Mouse (Mus musculus): ENCODE results near the gene H2-T3. TPM values are rescaled to one million over a fixed set of nuclear protein-coding genes. Genes with fewer than 3 reads are reported as not detected.
"Not testable (repeated sequence)": the region's sequence is repeated elsewhere in the genome, so short reads cannot be mapped to it uniquely, and the experiment has no call there.

Gene H2-T3
- total RNA-seq, 2 experiments from 2014 or later = not detected

DNA sequence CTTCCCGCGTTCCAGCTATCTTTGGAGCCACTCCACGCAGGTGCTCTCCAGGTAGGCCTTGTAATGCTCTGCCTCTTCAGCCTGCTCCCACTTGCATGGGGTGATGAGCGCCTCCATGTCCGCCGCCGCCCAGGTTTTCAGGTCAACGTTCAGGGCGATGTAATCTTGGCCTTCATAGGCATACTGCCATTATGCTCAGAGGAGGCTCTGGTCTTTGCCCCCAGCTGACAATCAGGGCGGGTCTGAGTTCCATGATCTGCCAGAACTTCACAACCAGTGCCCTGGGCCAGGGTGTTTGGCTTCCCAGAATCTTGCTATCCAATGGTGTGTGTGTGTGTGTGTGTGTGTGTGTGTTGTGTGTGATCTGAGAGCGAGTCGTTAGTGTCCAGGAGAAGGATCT is 7.9 kb downstream of the H2-T3 start:
- DNase-seq (ENCODE audit: extremely low spot score in 1 of 2, low spot score in 1 of 2) = no peak

DNA sequence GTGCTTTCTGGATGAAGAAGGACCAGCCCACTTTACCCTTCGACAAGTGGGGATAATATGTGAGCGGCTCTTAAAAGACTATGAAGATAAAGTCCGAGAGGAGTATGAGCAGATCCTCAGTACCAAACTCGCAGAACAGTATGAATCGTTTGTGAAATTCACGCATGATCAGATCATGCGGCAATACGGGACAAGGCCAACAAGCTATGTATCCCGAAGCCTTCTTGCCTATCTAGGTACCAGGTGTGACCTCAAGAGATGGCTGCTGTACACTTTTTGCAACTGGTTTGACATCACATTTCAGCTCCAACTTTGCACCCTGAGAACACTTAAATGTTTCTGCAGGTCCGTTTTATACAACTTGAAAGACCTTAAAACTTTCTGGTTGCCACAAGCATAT is 10.6 kb downstream of the H2-T3 start:
- not testable (repeated sequence) for DNase-seq (ENCODE audit: extremely low spot score in 1 of 2, low spot score in 1 of 2)

DNA sequence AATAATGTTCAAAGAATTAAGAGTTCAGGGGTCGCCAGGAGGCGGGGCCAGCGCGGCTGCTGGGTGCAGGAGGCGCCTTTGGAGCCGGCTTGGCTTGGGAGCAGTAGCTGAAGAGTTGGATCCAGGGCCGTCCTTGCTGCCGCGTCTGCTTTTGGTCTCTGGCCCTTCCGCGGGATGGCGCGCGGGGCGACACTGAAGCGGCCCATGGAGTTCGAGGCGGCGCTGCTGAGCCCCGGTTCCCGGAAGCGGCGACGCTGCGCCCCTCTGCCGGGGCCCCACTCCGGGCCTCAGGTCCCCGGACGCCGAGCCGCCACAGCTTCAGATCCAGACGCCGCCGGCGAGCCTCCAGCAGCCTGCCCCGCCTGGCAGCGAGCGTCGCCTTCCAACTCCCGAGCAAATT is 11.1 kb downstream of the H2-T3 start:
- DNase-seq (ENCODE audit: extremely low spot score in 1 of 2, low spot score in 1 of 2) = not testable (repeated sequence)

DNA sequence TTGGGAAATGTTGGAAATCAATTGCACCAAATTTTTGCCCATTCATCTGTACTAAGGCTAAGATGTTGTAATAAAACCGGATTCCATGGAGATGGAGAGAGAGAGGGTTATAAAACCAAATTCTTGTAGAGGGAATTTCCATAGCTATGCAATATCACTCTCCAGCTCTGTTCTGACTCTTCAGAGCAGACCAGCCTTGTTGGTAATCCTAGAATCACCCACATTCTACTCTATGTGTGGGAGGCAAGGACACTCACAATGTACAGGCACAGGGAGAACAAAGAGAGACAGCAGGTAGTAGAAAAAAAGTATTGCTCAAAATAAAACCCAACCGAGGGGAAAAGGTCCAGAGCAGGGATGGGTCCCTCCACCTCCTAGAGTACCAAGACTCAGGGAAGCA is 14.0 kb downstream of the H2-T3 start:
- DNase-seq (ENCODE audit: extremely low spot score in 1 of 2, low spot score in 1 of 2) = not testable (repeated sequence)

DNA sequence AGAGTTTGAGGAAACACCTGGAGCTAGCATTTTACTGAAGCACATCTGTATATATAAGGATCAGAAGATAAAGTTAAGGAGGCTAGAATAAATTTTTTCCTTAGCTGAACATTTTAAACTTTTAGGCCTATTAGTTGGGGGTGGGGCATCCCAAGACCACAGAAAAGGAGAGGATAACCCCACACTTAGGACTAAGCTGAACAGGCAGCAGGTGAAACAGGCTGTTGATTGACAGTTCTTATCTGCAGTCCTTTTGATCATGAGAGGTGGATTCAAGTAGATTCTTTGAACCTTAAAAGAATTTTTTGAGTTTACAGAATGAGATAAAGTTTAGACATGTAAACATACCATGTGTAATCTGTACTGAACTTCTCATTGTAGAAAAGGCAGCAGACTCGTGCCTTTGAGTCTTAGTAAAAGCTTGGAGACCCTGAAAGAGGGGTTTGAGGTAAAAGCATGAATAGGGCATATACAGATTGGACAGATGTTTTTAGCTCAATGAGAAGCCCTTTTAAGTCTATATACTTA is 19.7 kb downstream of the H2-T3 start:
- DNase-seq (ENCODE audit: extremely low spot score in 1 of 2, low spot score in 1 of 2) = no peak

DNA sequence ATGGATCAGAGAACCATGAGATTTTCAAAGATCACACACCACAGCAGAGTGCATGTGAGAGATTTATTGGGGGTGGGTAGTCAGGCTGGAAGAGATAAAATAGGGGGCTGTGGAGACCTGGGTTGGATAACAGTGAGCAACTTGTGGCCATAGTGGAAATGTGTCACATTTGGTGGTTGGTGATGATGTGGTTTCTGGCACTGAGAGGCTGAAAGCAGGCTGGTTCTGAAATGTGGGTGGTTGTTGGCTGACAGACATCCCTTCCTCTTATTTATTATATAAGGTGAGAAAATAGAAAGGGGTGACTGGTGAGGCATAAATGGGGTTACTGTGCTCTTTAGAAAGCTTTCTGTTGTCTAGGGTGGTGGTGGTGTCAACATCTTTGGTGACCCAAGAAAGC is 20.3 kb downstream of the H2-T3 start:
- no peak for DNase-seq (ENCODE audit: extremely low spot score in 1 of 2, low spot score in 1 of 2)

DNA sequence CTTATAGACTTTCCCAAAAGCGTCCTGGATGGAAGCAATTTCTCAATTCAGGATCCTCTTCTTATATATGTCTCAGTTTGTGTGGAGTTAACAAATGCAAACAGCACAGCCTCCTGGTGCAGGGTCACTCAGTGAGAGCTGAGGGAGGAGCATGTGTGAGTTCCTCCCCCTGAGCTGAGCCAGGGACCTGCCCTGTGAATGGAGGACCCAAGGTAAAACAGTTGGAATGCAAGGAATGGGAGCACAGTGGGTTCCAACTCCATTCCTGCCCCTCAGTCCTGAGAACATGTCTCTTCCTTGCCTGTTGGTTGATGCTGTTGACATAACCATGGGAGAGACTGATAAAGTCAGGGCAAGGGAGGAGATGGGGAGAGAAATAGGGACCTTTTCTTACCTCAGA is 21.0 kb downstream of the H2-T3 start:
- DNase-seq (ENCODE audit: extremely low spot score in 1 of 2, low spot score in 1 of 2) = not testable (repeated sequence)

DNA sequence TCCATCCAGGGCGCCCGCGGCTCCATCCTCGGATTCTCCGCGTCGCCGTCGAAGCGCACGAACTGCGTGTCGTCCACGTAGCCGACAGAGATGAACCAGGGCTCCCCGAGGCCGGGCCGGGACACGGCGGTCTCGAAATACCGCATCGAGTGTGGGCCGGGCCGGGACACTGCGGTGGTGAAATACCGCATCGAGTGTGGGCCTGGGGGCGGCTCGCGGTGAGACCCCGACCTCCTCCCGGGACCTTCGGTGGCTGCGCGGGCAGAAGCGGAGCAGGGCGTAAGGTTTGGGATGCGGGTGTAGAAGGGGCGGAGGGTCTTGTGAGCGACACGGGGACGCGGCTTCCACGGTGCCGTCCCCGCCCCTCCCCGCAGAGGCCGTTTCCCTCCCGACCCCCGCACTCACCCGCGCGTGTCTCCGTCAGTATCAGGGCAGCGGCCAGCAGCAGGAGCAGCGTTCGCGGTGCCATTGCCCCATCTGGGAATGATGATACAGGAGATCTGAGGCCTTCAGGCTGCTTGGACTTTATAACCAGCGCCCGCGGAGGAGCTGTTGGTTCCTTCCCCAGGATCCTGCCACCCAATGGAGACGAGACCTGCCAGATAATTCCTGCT is 21.9 kb downstream of the H2-T3 start, which contains the start of gene Gm8909:
Gene Gm8909, minus strand, starts transcription at position 499 of the 614 bp plus-strand sequence.
- DNase-seq (ENCODE audit: extremely low spot score in 1 of 2, low spot score in 1 of 2) = no peak

DNA sequence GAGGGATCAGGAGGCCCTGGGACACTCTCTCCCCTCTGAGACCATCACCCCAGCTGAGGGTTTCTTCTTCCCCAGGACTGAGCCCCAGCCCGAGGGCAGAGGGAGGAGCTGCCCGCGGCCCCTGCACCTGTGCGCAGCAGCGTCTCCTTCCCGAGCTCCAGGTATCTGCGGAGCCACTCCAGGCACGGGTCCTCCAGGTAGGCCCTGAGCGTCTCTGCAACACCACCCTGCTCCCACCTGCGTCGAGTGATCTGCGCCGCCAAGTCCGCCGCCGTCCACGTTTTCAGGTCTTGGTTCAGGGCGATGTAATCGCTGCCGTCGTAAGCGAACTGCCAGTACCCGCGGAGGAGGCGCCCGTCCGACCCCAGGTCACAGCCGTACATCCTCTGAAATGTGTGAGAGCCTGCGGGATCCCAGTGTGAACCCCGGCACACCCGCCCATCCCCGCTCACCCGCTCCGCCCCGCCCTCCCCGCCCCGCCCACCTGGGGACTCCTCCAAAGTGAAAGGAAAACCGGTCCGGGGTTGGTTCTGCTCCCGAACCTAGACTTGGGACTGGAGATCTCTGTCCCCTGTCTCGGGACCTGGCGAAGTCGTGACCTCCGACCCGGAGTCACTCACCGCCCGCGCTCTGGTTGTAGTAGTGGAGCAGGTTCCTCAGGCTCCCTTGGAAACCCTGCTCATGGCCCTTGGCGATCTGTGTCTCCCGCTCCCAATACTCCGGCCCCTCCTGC is 22.6 kb downstream of the H2-T3 start:
- DNase-seq (ENCODE audit: extremely low spot score in 1 of 2, low spot score in 1 of 2) = no peak

DNA sequence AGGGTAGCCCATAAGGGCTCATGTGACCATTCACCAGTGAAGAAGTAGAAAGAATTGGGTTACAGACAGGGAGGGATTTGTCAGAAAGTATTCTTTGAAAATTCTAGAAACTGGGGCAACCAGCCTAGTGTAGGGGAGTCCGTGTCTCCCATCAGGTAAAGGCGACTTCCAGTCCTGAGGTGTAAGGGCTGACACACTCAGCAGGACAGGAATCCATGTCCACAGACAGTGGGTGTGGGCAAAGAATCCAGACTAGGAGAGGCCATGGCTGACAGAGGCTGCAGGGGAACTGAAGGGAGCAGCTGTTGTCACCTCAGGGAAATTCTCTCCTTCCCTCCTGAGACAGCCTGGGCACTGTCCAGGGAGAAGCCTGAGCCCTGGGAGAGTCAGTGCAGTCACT is 23.2 kb downstream of the H2-T3 start:
- DNase-seq (ENCODE audit: extremely low spot score in 1 of 2, low spot score in 1 of 2) = not testable (repeated sequence)

DNA sequence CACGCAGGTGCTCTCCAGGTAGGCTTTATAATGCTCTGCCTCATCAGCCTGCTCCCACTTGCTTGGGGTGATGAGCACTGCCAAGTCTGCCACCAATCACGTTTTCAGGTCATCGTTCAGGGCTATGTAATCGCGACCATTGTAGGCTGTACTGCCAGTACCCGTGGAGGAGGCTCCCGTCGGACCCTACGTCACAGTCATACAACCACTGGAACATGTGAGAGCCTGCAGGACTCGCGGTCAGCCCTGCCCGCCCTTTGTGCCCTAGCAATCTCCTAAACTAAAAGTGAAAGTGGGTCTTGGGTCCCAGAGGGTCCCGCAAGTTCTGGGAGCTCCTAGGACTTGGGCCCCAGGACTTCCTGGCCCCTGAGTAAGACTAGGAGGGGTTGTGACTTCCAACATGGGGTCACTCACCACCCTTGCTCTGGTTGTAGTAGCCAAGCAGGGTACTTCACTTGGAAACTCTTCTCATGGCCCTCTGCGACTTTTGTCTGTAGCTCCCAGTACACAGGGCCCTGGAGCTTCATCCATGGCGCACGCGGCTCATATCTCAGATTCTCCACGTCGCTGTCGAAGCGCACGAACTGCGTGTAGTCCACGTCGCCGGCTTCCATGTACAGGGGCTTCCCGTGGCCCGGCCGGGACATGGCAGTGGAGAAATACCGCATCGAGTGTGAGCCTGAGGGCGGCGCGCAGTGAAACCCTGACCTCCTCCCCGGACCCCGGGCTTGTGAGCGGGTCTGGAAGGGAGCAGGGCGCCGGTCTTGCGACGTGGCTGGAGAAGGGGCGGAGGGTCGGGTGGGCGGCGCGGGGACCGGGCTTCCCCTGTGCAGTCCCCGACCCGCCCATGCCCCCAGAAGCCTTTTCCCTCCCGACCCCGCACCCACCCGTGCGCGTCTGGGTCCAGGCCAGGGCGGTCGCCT is 28.7 kb downstream of the H2-T3 start:
- no peak for DNase-seq (ENCODE audit: extremely low spot score in 1 of 2, low spot score in 1 of 2)

DNA sequence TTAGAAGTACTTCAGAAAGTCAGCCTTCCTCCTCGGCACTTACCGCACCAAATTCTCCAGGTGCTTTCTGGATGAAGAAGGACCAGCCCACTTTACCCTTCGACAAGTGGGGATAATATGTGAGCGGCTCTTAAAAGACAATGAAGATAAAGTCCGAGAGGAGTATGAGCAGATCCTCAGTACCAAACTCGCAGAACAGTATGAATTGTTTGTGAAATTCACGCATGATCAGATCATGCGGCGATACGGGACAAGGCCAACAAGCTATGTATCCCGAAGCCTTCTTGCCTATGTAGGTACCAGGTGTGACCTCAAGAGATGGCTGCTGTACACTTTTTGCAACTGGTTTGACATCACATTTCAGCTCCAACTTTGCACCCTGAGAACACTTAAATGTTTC is 31.8 kb downstream of the H2-T3 start:
- not testable (repeated sequence) for DNase-seq (ENCODE audit: extremely low spot score in 1 of 2, low spot score in 1 of 2)

DNA sequence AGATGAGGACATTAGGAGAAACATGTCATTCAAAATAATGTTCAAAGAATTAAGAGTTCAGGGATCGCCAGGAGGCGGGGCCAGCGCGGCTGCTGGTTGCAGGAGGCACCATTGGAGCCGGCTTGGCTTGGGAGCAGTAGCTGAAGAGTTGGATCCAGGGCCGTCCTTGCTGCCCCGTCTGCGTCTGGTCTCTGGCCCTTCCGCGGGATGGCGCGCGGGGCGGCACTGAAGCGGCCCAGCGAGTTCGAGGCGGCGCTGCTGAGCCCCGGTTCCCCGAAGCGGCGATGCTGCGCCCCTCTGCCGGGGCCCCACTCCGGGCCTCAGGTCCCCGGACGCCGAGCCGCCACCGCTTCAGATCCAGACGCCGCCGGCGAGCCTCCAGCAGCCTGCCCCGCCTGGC is 32.3 kb downstream of the H2-T3 start:
- not testable (repeated sequence) for DNase-seq (ENCODE audit: extremely low spot score in 1 of 2, low spot score in 1 of 2)

DNA sequence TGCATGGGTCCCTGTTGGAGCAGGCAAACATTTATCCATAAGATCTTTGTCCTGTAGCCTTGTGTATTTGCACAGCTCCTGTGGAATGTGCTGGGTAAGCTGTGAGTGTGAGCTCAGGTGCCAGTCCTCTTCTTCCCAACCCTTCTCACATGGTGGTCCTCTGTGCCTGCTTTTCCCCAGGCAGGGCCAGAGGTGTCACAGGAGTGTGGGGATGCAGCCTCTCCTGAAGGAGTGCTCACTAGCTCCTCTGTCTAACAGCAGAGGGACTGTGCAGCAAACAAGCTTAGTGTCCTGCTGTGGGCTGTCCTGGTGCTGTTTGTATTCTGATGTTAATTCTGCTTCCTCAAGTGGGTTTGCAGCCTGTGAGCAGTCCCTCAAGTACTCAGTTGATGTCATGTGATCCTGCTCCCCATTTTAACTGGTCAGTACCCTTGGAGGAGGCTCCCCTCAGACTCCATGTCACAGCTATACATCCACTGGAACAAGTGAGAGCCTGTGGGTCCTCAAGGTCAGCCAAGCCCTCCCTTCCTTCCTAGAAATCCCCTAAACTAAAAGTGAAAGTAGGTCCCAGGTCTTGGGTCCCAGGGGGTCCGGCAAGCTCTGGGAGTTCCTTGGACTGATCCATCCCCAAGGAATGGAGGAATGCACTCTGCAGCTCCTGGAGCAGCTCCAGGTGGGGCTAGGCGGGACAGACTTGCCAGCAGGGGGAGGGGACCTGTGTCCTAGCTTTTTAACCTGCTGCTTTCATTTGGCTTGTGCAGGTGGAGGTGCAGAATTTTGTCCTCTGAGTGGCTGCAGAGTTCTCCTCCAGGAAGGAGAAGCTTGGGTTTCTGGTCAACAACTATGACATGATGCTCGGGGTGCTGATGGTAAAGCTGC is 35.6 kb downstream of the H2-T3 start:
- no peak for DNase-seq (ENCODE audit: extremely low spot score in 1 of 2, low spot score in 1 of 2)

DNA sequence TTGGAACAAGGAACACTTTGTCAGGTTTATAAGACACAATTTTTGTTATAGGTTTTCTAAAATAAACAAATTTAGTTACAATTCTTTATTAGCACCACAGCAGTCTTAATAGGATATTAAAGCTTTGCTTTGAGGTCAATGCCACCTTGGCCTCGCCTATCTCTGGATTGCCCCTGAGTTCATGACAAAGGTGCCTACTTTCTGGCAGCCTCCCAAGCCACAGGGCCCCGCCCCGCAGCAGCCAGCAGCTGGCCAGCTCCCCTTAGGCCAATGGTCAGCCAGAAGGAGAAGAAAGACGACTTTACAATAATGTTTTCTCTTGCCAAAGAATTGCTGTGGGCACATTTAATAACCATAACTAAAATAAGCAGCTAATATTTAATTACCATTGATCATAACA is 38.9 kb downstream of the H2-T3 start:
- not testable (repeated sequence) for DNase-seq (ENCODE audit: extremely low spot score in 1 of 2, low spot score in 1 of 2)

DNA sequence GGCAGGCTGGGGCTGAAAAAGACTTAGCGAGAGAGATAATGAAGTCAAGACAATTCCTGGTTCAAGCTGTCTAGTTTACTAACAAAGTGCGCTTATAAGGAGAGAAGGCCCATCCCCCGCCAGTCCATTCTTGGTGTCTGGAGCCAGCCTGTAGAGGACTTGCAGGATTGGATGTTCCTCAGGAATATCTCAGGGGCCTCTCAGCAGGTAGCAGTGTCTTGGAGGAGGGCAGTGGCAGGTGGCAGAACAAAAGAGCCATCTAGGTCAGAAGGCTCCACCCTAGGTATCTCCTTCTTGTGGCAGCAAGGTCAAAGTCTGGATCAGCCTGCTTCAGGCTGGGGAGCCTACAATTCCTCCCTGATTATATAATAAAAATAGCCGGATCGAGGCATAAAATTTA is 41.6 kb downstream of the H2-T3 start:
- DNase-seq (ENCODE audit: extremely low spot score in 1 of 2, low spot score in 1 of 2) = not testable (repeated sequence)

DNA sequence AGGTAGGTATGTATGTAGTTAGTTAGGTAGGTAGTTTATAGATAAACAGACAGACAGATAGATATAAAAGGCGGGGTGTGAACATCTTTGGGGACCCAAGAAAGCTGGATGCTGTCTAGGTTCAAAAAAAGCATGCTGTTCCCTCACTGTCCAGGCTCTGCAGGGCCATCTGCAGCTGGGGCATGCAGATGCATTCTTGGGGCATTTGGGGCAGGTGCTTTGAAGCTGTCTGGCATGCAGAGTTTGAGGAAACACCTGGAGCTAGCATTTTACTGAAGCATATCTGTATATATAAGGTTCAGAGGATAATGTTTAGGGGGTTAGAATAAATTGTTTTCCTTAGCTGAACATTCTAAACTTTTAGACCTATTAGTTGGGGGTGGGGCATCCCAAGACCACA is 43.1 kb downstream of the H2-T3 start:
- DNase-seq (ENCODE audit: extremely low spot score in 1 of 2, low spot score in 1 of 2) = not testable (repeated sequence)

DNA sequence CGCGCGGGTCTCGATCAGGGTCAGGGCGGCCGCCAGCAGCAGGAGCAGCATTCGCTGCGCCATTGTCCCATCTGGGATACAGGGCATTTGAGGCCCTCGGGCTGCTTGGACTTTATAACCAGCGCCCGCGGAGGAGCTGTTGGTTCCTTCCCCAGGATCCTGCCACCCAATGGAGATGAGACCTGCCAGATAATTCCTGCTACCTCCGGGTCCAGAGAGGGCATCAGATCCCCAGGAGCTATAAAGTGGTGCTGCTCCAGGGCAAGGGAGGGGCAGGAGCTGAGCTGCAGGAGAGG is 44.3 kb downstream of the H2-T3 start:
- DNase-seq (ENCODE audit: extremely low spot score in 1 of 2, low spot score in 1 of 2) = not testable (repeated sequence)

DNA sequence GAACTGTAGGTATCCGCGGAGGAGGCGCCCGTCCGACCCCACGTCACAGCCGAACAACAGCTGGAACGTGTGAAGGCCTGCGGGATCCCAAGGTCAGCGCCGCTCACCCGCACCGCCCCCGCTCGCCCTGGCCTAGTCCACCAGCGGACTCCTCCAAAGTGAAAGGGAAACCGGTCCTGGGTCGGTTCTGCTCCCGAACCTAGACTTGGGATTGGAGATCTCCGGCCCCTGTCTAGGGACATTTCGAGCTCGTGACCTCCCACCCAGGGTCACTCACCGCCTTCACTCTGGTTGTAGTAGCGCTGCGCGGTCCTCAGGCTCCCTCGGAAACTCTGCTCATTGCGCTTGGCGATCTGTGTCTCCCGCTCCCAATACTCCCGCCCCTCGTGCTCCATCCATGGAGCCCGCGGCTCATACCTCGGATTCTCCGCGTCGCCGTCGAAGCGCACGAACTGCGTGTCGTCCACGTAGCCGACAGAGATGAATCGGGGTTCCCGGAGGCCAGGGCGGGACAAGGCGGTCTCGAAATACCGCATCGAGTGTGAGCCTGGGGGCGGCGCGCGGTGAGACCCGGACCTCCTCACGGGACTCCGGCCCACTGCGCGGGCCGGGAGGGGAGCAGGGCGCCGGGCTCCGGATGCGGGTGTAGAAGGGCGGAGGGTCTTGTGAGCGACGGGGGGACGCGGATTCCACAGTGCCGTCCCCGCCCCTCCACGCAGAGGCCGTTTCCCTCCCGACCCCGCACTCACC is 44.8 kb downstream of the H2-T3 start:
- DNase-seq (ENCODE audit: extremely low spot score in 1 of 2, low spot score in 1 of 2) = no peak
